Mouse (Mus musculus): ENCODE measurements at regions not wholly inside any gene's neighbourhood (a gene's known extent, or its start where the extent isn't known, plus 50 kb on each side); places are given as distances from the start of the nearest gene placed in this dataset.

DNA sequence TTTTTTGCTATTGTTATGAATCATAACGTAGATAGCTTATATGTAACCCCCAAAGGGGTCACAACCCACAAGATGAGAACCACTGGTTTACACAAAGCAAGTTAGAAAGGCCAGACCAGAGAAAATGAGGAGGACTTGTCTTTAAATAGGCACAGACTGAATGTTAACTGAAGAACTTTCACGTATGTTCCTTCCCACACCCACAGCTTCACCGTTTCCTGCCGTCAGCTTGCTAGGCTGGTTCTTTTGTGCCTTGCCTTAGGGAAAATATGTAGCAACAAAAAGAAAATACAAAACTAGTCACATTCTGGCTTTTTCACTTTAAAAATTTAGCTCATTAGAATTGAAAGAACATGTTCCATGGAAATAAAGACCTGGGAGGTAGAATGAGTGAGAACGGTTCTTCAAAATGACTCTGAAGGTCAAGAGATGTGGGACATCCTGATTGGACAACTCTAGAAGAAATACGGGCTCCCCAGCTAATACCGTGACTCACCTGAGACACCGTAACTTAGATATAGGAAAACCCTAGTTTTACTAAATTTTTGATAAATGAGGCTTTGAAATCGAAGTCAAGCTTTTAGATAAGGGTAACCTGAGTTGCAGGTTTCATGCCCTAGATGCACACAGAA is 57.2 kb upstream of the Gm47985 start:
- Histone ChIP-seq H3K27ac (ENCODE audit: low read length) (no peak overlapping the region), H3K4me1 (replicated peaks; ENCODE audit: control insufficient read depth, insufficient read depth, low read length) (0 out of 2 replicates have a peak, but pooled peaks cover 2% of the 10 kb centered on the region), H3K4me3 (ENCODE audit: low read length) (no peak overlapping the region), H3K9me3 (ENCODE audit: control insufficient read depth, low read length) (no peaks in the 10 kb centered on the region), H3K27me3 (ENCODE audit: control insufficient read depth, insufficient read depth, low read depth, low read length) (no peaks in the 10 kb centered on the region), H3K4me2 (ENCODE audit: low read depth, low read length) (no peak overlapping the region), H3K9ac (ENCODE audit: low read length) (no peak overlapping the region), H3K36me3 (ENCODE audit: control insufficient read depth, insufficient read depth, low read length) (no peaks in the 10 kb centered on the region)
- WGBS: 87% methylated on average over 9 of the region's 9 CpGs
- no peak for ATAC-seq (ENCODE audit: low read depth)

DNA sequence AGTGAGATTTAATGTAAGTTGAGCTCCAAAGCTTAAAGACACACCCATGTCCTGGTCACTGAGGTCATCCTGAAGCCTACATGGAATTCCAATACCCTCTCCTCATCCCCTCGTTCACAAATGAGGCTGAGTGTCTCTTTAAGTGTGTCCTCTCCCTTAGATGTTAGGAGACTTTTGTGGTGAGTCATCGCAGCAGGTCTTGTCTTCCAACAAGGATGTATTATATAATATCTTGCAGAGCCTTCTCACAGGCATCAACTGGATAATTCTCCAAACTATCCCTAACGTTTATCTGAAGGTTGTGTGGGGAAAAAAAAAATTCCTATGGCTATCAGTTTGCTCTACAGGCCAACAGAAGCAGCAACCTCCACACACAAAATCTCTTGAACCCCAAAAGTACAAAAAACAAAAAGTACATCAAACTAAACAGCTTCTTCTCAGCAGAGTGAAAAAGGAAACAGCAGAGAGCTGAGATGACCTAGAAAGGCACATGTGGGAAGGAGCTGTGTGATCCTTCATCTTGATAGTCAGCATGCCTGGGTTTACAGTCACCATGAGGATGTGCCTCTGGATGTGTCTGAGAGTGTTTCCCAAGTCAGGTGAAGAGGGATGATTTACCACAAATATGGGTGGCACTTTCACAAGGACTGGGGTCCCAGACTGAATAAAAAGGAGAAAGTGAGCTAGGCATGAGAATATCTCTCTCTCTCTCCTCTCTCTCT is 56.4 kb upstream of the Gm47985 start:
- Histone ChIP-seq H3K27ac (ENCODE audit: low read length) (no peak overlapping the region), H3K27me3 (ENCODE audit: control insufficient read depth, insufficient read depth, low read depth, low read length) (no peaks in the 10 kb centered on the region), H3K9ac (ENCODE audit: low read length) (no peak overlapping the region), H3K4me2 (ENCODE audit: low read depth, low read length) (no peak overlapping the region), H3K9me3 (ENCODE audit: control insufficient read depth, low read length) (no peaks in the 10 kb centered on the region), H3K4me3 (ENCODE audit: low read length) (no peak overlapping the region), H3K36me3 (ENCODE audit: control insufficient read depth, insufficient read depth, low read length) (no peaks in the 10 kb centered on the region), H3K4me1 (replicated peaks; ENCODE audit: control insufficient read depth, insufficient read depth, low read length) (0 out of 2 replicates have a peak, but pooled peaks cover 2% of the 10 kb centered on the region)
- WGBS: 59% methylated on average over 3 of the region's 3 CpGs
- no peak for ATAC-seq (ENCODE audit: low read depth)

DNA sequence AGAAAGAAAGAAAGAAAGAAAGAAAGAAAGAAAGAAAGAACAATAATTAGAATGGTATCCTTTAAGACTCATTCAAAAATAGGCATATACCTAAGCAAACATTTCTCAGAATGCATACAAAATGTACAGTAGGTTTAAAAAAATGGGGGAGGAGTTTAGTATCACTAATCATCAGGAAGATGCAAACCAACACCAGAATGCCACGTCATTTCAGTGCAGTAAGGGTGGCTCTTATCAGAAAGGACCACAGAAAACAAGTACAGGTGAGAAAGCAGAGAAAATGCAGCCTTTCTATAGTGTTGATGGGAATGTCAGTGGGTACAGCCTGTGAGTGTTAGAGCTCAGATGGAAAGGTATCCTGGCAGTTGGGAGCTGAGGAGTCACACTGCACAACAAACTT is 55.6 kb upstream of the Gm47985 start:
- H3K9ac ChIP-seq (ENCODE audit: low read length): no peak overlapping the region
- H3K4me3 ChIP-seq (ENCODE audit: low read length): no peak overlapping the region
- 23% methylated on average over 1 of the region's 1 CpGs for WGBS
- H3K4me2 ChIP-seq (ENCODE audit: low read depth, low read length): no peak overlapping the region
- no peak overlapping the region for H3K27ac ChIP-seq (ENCODE audit: low read length)
- ATAC-seq (ENCODE audit: low read depth): no peak
- H3K9me3 ChIP-seq (ENCODE audit: control insufficient read depth, low read length): no peaks in the 10 kb centered on the region
- peaks cover 6% of the 10 kb centered on the region; the same call in 1 of the 2 replicates for H3K4me1 ChIP-seq (replicated peaks; ENCODE audit: control insufficient read depth, insufficient read depth, low read length)
- no peaks in the 10 kb centered on the region for H3K27me3 ChIP-seq (ENCODE audit: control insufficient read depth, insufficient read depth, low read depth, low read length)
- no peaks in the 10 kb centered on the region for H3K36me3 ChIP-seq (ENCODE audit: control insufficient read depth, insufficient read depth, low read length)

- H3K27ac ChIP-seq (ENCODE audit: low read length): peak overlapping the region; percentile 8; the same call in 1 of the 2 replicates
- no peaks in the 10 kb centered on the region for H3K9me3 ChIP-seq (ENCODE audit: control insufficient read depth, low read length)
- H3K4me2 ChIP-seq (ENCODE audit: low read depth, low read length): no peak overlapping the region
- no peak; the same call in 1 of the 2 replicates for ATAC-seq (ENCODE audit: low read depth)
- no peaks in the 10 kb centered on the region for H3K27me3 ChIP-seq (ENCODE audit: control insufficient read depth, insufficient read depth, low read depth, low read length)
- 45% methylated on average over 5 of the region's 5 CpGs for WGBS
- H3K9ac ChIP-seq (ENCODE audit: low read length): no peak overlapping the region
- H3K36me3 ChIP-seq (ENCODE audit: control insufficient read depth, insufficient read depth, low read length): no peaks in the 10 kb centered on the region
- H3K4me1 ChIP-seq (replicated peaks; ENCODE audit: control insufficient read depth, insufficient read depth, low read length): peaks cover 6% of the 10 kb centered on the region; the same call in 1 of the 2 replicates
- no peak overlapping the region for H3K4me3 ChIP-seq (ENCODE audit: low read length)
Observed at GRCm38 (mm10) chr1:151128005-151128404, 54.3 kb upstream of the Gm47985 start.

DNA sequence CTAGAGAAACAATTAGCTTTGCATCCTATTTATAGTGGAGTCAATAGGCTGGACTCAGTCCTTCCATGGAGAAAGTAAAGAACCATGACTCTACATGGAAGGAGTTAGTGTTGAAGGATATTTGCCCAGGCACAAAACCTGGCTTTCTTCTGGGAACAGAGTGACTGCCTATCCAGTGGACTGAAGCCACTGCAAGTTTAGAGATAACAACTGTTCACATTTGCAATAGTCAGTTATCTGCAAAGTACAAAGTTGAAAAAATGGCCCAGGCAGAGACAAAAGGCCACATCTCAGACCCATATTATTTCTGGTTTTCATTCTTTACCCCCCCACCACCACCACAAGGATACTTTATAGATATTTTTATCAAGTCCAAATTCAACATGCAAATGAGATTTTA is 53.4 kb upstream of the Gm47985 start:
- Histone ChIP-seq H3K36me3 (ENCODE audit: control insufficient read depth, insufficient read depth, low read length) (no peaks in the 10 kb centered on the region), H3K4me3 (ENCODE audit: low read length) (no peak overlapping the region), H3K27ac (ENCODE audit: low read length) (no peak overlapping the region), H3K4me1 (replicated peaks; ENCODE audit: control insufficient read depth, insufficient read depth, low read length) (peaks cover 6% of the 10 kb centered on the region; the same call in 1 of the 2 replicates), H3K27me3 (ENCODE audit: control insufficient read depth, insufficient read depth, low read depth, low read length) (no peaks in the 10 kb centered on the region), H3K9ac (ENCODE audit: low read length) (no peak overlapping the region), H3K4me2 (ENCODE audit: low read depth, low read length) (no peak overlapping the region), H3K9me3 (ENCODE audit: control insufficient read depth, low read length) (no peaks in the 10 kb centered on the region)
- ATAC-seq (ENCODE audit: low read depth): no peak

DNA sequence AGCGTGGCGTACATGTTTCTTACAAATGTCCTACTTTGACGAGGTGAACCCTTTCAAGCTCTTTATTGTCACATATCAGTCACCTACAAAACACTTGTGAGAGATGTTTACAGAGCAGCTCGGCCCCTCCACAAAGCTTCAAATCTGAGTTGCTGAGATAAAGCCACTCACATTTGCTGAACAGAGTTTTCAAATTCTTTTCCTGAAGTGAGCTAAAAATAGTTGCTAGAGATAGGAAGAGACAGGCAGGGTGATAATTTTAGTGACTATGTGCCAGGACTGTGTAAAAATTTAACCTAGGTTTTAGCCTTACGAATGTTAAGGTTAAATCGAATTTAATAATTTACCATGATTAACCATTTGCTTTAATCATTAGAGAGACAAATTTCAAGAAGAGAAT is 52.3 kb upstream of the Gm47985 start:
- no peak overlapping the region for H3K27ac ChIP-seq (ENCODE audit: low read length)
- H3K27me3 ChIP-seq (ENCODE audit: control insufficient read depth, insufficient read depth, low read depth, low read length): no peaks in the 10 kb centered on the region
- WGBS: 41% methylated on average over 6 of the region's 6 CpGs
- no peak overlapping the region for H3K4me3 ChIP-seq (ENCODE audit: low read length)
- H3K4me2 ChIP-seq (ENCODE audit: low read depth, low read length): no peak overlapping the region
- H3K9me3 ChIP-seq (ENCODE audit: control insufficient read depth, low read length): no peaks in the 10 kb centered on the region
- no peaks in the 10 kb centered on the region for H3K36me3 ChIP-seq (ENCODE audit: control insufficient read depth, insufficient read depth, low read length)
- no peak overlapping the region for H3K9ac ChIP-seq (ENCODE audit: low read length)
- H3K4me1 ChIP-seq (replicated peaks; ENCODE audit: control insufficient read depth, insufficient read depth, low read length): peaks cover 6% of the 10 kb centered on the region; the same call in 1 of the 2 replicates
- no peak for ATAC-seq (ENCODE audit: low read depth)

DNA sequence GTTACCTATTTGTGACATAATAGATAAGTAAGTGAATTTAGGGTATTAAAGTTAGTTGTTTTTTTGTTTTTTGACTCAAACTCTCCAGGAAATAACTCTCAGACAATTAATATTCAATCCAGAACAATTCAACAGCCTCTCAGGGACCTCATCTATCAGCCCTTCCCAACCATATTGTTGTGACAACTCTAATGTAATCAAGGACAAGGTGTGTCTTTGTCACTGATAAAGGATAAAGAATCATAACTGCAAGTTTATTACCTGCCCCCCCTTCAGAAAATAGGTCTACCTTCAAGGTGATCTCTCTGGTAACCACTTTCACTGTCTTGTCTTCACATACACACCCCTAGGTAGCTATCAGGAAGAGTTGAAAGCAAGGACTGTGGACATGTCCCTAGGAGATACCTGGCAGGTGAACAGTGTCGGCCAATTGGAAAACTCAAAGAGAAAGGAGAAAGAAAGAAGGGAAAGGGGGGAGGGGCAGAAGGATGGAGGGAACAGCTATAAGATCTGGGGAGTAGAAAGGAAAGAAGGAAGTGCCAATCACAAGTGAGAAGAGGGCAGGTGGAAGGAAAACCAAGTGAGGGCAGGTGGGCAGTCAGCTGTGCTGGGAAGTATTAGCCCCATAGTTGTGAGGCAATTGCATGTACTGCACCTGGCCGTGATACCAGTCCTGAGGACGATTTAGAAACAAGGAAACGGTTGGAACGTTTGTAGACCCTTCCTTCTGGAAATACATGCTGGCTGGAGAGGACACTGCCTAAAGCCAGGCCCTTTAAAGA is 51.3 kb upstream of the Gm47985 start:
- Histone ChIP-seq H3K9ac (ENCODE audit: low read length) (no peak overlapping the region), H3K27me3 (ENCODE audit: control insufficient read depth, insufficient read depth, low read depth, low read length) (no peaks in the 10 kb centered on the region), H3K4me2 (ENCODE audit: low read depth, low read length) (no peak overlapping the region), H3K9me3 (ENCODE audit: control insufficient read depth, low read length) (no peaks in the 10 kb centered on the region), H3K27ac (ENCODE audit: low read length) (no peak overlapping the region), H3K36me3 (ENCODE audit: control insufficient read depth, insufficient read depth, low read length) (no peaks in the 10 kb centered on the region), H3K4me1 (replicated peaks; ENCODE audit: control insufficient read depth, insufficient read depth, low read length) (peaks cover 6% of the 10 kb centered on the region; the same call in 1 of the 2 replicates), H3K4me3 (ENCODE audit: low read length) (no peak overlapping the region)
- 63% methylated on average over 5 of the region's 5 CpGs for WGBS
- ATAC-seq (ENCODE audit: low read depth): 0 out of 2 replicates have a peak, but pooled peaks have one; percentile 17

GRCm38 (mm10) chr1:151131627-151132284 is 50.6 kb upstream of the Gm47985 start:
- peaks cover 6% of the 10 kb centered on the region; the same call in 1 of the 2 replicates for H3K4me1 ChIP-seq (replicated peaks; ENCODE audit: control insufficient read depth, insufficient read depth, low read length)
- H3K4me3 ChIP-seq (ENCODE audit: low read length): no peak overlapping the region
- ATAC-seq (ENCODE audit: low read depth): no peak
- no peaks in the 10 kb centered on the region for H3K36me3 ChIP-seq (ENCODE audit: control insufficient read depth, insufficient read depth, low read length)
- WGBS: 52% methylated on average over 4 of the region's 4 CpGs
- no peak overlapping the region for H3K27ac ChIP-seq (ENCODE audit: low read length)
- H3K27me3 ChIP-seq (ENCODE audit: control insufficient read depth, insufficient read depth, low read depth, low read length): no peaks in the 10 kb centered on the region
- H3K9ac ChIP-seq (ENCODE audit: low read length): no peak overlapping the region
- no peaks in the 10 kb centered on the region for H3K9me3 ChIP-seq (ENCODE audit: control insufficient read depth, low read length)
- H3K4me2 ChIP-seq (ENCODE audit: low read depth, low read length): no peak overlapping the region
